Mouse (Mus musculus) CH12.LX (cell line): ENCODE data around the gene Tmsb10. TPM values are rescaled to one million over a fixed set of nuclear protein-coding genes. Genes with fewer than 3 reads are reported as not detected.

Source experiments
- DNase-seq: peaks from one replicate; pipeline ENCODE4 v3.0.0-alpha.2; 2013; ENCODE audit errors: extremely low read depth
- H3K27ac ChIP-seq: 2 replicates; pipeline ENCODE4 v1.5.1; 2012; ENCODE audit warnings: low read depth, mild to moderate bottlenecking, control low read depth, moderate library complexity; ENCODE audit not compliant: insufficient read depth
- H3K27me3 ChIP-seq: replicated peaks from 2 replicates; pipeline ENCODE3; 2012; ENCODE audit warnings: inconsistent platforms
- H3K36me3 ChIP-seq, 2 experiments: replicated peaks in 1 of 2; 2 replicates each; pipeline versions ENCODE3 to v1.6.1; 2012; ENCODE audit warnings: inconsistent platforms in 1 of 2, low read length in 1 of 2, mild to moderate bottlenecking in 1 of 2, mixed read lengths in 1 of 2, moderate library complexity in 1 of 2; ENCODE audit not compliant: control insufficient read depth in 1 of 2, insufficient read depth in 1 of 2
- H3K4me1 ChIP-seq, 2 experiments: 2 replicates each; pipeline ENCODE4 v1.6.1; 2012; ENCODE audit warnings: inconsistent platforms in 1 of 2, moderate library complexity in 1 of 2; ENCODE audit not compliant: insufficient read depth in 2 of 2, control insufficient read depth in 1 of 2
- H3K4me2 ChIP-seq: 2 replicates; pipeline ENCODE4 v1.6.1; 2012; ENCODE audit warnings: low read depth, mild to moderate bottlenecking, control low read depth; ENCODE audit not compliant: poor library complexity, insufficient read depth, severe bottlenecking
- H3K4me3 ChIP-seq, 3 experiments: fragments of 150-350 bp in 1 of 3; sonication (generic) in 1 of 3; replicated peaks in 1 of 3; 2 replicates each; pipeline versions ENCODE3 to v1.5.1; 2011 to 2012; ENCODE audit warnings: low read depth in 2 of 3, low read length in 2 of 3, mild to moderate bottlenecking in 2 of 3, moderate library complexity in 2 of 3, control low read depth in 1 of 3, improper control_type of control experiment in 1 of 3, inconsistent platforms in 1 of 3, mixed read lengths in 1 of 3; ENCODE audit not compliant: poor library complexity in 1 of 3
- H3K79me2 ChIP-seq: replicated peaks from 2 replicates; pipeline ENCODE4 v1.6.1; 2012; ENCODE audit warnings: mild to moderate bottlenecking, moderate library complexity; ENCODE audit not compliant: control insufficient read depth, poor library complexity, insufficient read depth, severe bottlenecking; ENCODE audit errors: extremely low read depth
- H3K9ac ChIP-seq: 2 replicates; pipeline ENCODE4 v1.6.1; 2012; ENCODE audit warnings: low read depth, mild to moderate bottlenecking, control low read depth, moderate library complexity; ENCODE audit not compliant: insufficient read depth
- H3K9me3 ChIP-seq: replicated peaks from 2 replicates; pipeline ENCODE3; 2012; ENCODE audit warnings: low read length, inconsistent platforms, mixed read lengths
- CHD2 ChIP-seq: IDR thresholded peaks from 2 replicates; pipeline ENCODE4 v1.6.1; 2011; ENCODE audit warnings: low read length, improper control_type of control experiment
- E2F4 ChIP-seq: IDR thresholded peaks from 2 replicates; pipeline ENCODE4 v1.6.1; 2011; ENCODE audit warnings: low read depth, low read length, improper control_type of control experiment; ENCODE audit not compliant: insufficient replicate concordance
- ELF1 ChIP-seq: IDR thresholded peaks from 2 replicates; pipeline ENCODE4 v1.6.1; 2014; ENCODE audit warnings: low read depth, mild to moderate bottlenecking, inconsistent platforms, low read length, improper control_type of control experiment
- EP300 ChIP-seq: IDR thresholded peaks from 2 replicates; pipeline ENCODE4 v1.6.1; 2011; ENCODE audit warnings: low read length, improper control_type of control experiment
- GABPA ChIP-seq: IDR thresholded peaks from 2 replicates; pipeline ENCODE4 v1.6.1; 2012; ENCODE audit warnings: low read depth, low read length, improper control_type of control experiment, inconsistent platforms; ENCODE audit not compliant: insufficient replicate concordance
- JUND ChIP-seq: conservative IDR thresholded peaks from 2 replicates; pipeline ENCODE4 v1.6.1; 2011; ENCODE audit warnings: low read depth, low read length, improper control_type of control experiment
- KAT2A ChIP-seq: IDR thresholded peaks from 2 replicates; pipeline ENCODE4 v1.6.1; 2012; ENCODE audit warnings: low read length, improper control_type of control experiment, inconsistent platforms; ENCODE audit not compliant: insufficient replicate concordance
- MAX ChIP-seq: IDR thresholded peaks from 2 replicates; pipeline ENCODE4 v1.6.1; 2011; ENCODE audit warnings: low read length, improper control_type of control experiment
- NRF1 ChIP-seq: IDR thresholded peaks from 2 replicates; pipeline ENCODE4 v1.6.1; 2014; ENCODE audit warnings: low read depth, mild to moderate bottlenecking, inconsistent platforms, low read length, improper control_type of control experiment, moderate library complexity
- POLR2AphosphoS2 ChIP-seq: IDR thresholded peaks from 2 replicates; pipeline ENCODE4 v1.6.1; 2011; ENCODE audit warnings: low read depth, low read length, improper control_type of control experiment
- RCOR1 ChIP-seq: conservative IDR thresholded peaks from 2 replicates; pipeline ENCODE4 v1.6.1; 2012; ENCODE audit warnings: low read depth, mild to moderate bottlenecking, inconsistent platforms, low read length, improper control_type of control experiment
- ZC3H11A ChIP-seq: IDR thresholded peaks from 2 replicates; pipeline ENCODE4 v1.6.1; 2012; ENCODE audit warnings: low read depth, mild to moderate bottlenecking, inconsistent platforms, low read length, improper control_type of control experiment
- ZKSCAN1 ChIP-seq: IDR thresholded peaks from 2 replicates; pipeline ENCODE4 v1.6.1; 2012; ENCODE audit warnings: low read depth, inconsistent platforms, low read length, improper control_type of control experiment, borderline replicate concordance
- dilution Hi-C: fragments of 300-500 bp; cut with MboI; formaldehyde crosslinking; loops from 2 replicates; pipeline ENCODE4 v1.14.3; 2020; ENCODE audit warnings: low sequenced_read_pairs; ENCODE audit not compliant: extremely low pct_unique_long_range_greater_than_20kb, extremely low pct_ligation_motif_present
- in situ Hi-C: fragments of 300-500 bp; cut with MboI; formaldehyde crosslinking; loops from 3 replicates; pipeline ENCODE4 v1.14.3; 2019; ENCODE audit warnings: low sequenced_read_pairs, low pct_ligation_motif_present, low pct_unique_long_range_greater_than_20kb, mixed read lengths
- polyA plus RNA-seq: library from polyadenylated mRNA; unstranded; fragments of >175 nt; gene quantifications from 2 replicates; pipeline ENCODE4 v1.2.1, GENCODE M21; 2012; ENCODE audit warnings: low read depth; ENCODE audit not compliant: insufficient read length
- total RNA-seq, 2 experiments: library from RNA; depleted of rRNA; stranded (reverse); fragments of 300-350 nt in 1 of 2; fragments of >200 nt in 1 of 2; gene quantifications; 2 replicates each; pipeline ENCODE4 v1.2.3; 2012 to 2014

Tmsb10 gene
- total and polyA plus RNA-seq, 3 experiments: 223 to 479 (median 379) TPM

GRCm38 (mm10) chr6:72981851-72982250 is 23.3 kb upstream of the Tmsb10 start:
- Histone ChIP-seq H3K9me3 (no peaks in the 10 kb centered on the region), H3K27me3 (no peaks in the 10 kb centered on the region), H3K4me3 (no peak overlapping the region), H3K4me1 (peaks cover 0 to 5% of the 10 kb centered on the region in 2 experiments; a peak in 3 of 4 replicates), H3K79me2 (no peaks in the 10 kb centered on the region), H3K27ac (no peak overlapping the region), H3K4me2 (no peak overlapping the region), H3K9ac (no peak overlapping the region; the same call in 1 of the 2 replicates), H3K36me3 (no peaks in the 10 kb centered on the region)
- no peak for DNase-seq
- no peak for TF ChIP-seq KAT2A
- TF ChIP-seq ELF1: 0 out of 2 replicates have a peak, but pooled peaks have one; percentile 34
- no peak for TF ChIP-seq EP300
- dilution Hi-C loops (no loop called here), in situ Hi-C loops (no loop called here)

- H3K27me3 ChIP-seq: no peaks in the 10 kb centered on the region
- no peak for TF ChIP-seq MAX
- TF ChIP-seq POLR2AphosphoS2: no peak
- TF ChIP-seq ZKSCAN1: no peak
- TF ChIP-seq NRF1: no peak
- no peak for TF ChIP-seq JUND
- no peak for TF ChIP-seq CHD2
- no peak for TF ChIP-seq GABPA
- no peak for DNase-seq
- dilution Hi-C loops: no loop called here
- H3K4me3 ChIP-seq: no peak overlapping the region
- no peaks in the 10 kb centered on the region for H3K9me3 ChIP-seq
- H3K4me2 ChIP-seq: no peak overlapping the region
- H3K36me3 ChIP-seq: no peaks in the 10 kb centered on the region
- H3K79me2 ChIP-seq: no peaks in the 10 kb centered on the region
- no peak overlapping the region for H3K27ac ChIP-seq
- H3K9ac ChIP-seq: no peak overlapping the region
- in situ Hi-C loops: no loop called here
- peaks cover 0 to 5% of the 10 kb centered on the region in 2 experiments; a peak in 3 of 4 replicates for H3K4me1 ChIP-seq
Measured at GRCm38 (mm10) chr6:72981124-72981651, 22.6 kb upstream of the Tmsb10 start.

GRCm38 (mm10) chr6:72976866-72977265 is 18.3 kb upstream of the Tmsb10 start:
- no peak overlapping the region for H3K4me2 ChIP-seq
- TF ChIP-seq RCOR1: no peak
- TF ChIP-seq E2F4: no peak
- no peak for TF ChIP-seq ZC3H11A
- DNase-seq: no peak
- H3K79me2 ChIP-seq: no peaks in the 10 kb centered on the region
- H3K27ac ChIP-seq: no peak overlapping the region
- no peaks in the 10 kb centered on the region for H3K4me1 ChIP-seq
- dilution Hi-C loops (no loop called here), in situ Hi-C loops (no loop called here)
- H3K27me3 ChIP-seq: no peaks in the 10 kb centered on the region
- no peak overlapping the region for H3K4me3 ChIP-seq
- H3K9me3 ChIP-seq: no peaks in the 10 kb centered on the region
- no peak overlapping the region for H3K9ac ChIP-seq
- H3K36me3 ChIP-seq: no peaks in the 10 kb centered on the region
